Mouse (Mus musculus): Measurements from ENCODE around the gene Hivep3. TPM values are rescaled to one million over a fixed set of nuclear protein-coding genes. Genes with fewer than 3 reads are reported as not detected.

Gene Hivep3
- polyA plus RNA-seq, 1 experiment from 2014 or later, result 9.7 TPM

DNA sequence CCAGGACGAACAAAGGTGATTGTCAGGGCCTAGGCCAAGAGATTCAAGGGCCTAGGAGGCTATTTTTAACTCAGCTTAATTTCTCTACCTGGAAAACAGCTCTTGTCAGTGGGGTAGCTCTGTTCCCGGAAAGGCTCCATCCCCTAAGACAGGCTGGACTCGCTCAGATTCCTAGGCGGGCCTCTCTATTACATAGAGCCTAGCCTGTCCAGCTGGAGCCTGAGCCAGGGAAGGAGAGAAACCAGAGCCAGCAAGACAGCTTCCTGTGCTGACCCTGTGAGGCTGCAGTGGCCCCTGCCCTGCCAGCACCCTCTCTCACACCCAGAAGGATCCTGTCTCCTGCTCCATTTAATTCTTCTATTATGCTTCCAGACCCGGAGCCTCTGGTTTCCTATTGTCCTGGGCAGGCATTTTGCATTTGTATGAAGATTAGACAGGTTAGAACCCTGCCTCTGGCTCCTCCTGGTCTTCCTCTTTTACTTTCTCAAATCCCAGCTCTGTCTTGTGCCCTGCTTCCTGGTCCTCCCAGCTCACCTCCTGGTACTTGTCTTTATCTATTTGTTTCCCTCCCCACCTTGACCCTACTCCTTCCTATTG, 425.2 kb downstream of the Hivep3 start:
- Histone ChIP-seq H3K4me3 (ENCODE audit: inconsistent target) (no peak overlapping the region), H3K36me3 (ENCODE audit: inconsistent target) (no peaks in the 10 kb centered on the region), H3K79me2 (ENCODE audit: inconsistent target) (no peaks in the 10 kb centered on the region), H3K27ac (no peak overlapping the region)
- 93% methylated on average over 5 of the region's 5 CpGs for WGBS (ENCODE audit: missing documents)

DNA sequence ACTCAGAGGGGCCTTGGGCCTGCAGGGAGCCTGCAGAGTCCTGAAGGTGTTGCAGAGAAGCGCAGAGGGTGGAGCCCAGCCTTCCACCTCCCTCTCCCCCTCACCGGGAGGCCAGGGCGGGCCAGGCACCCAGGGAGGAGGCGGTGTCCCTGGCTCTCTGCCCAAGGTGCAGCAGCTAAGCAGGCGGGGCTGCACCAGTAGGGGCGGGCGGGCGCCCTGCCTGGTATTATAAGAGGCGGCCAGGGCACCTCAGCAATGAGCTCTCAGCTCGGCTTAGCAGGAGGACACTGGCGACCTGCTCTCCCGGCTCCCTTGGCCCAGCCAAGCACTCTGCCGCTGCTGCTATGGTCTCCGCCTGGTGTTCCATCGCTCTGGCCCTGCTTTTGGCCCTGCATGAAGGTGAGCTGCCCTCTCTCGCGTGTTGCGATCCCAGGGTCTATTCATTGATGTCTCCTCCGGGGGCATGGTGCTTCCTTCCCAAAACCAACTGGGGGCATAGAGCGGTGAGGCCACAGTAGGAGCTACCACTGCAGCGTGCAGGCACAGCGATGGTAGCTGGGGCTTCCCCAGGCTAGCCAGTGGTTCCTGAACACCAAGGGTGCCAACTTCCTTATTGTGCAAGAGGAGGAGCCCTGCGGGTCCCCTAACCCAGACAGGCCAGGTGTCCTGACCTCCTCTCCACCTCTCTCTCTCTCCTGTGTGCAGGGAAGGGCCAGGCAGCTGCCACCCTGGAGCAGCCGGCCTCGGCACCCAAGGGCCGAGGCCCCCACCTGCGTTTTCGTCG, 427.8 kb downstream of the Hivep3 start, which contains the start of gene Edn2:
Gene Edn2, plus strand, starts transcription at position 41 of the 784 bp plus-strand sequence.
- H3K4me3 ChIP-seq (ENCODE audit: inconsistent target), result no peak within 1 kb of the TSS
- no peaks in the 10 kb centered on the region for H3K79me2 ChIP-seq (ENCODE audit: inconsistent target)
- no peak within 1 kb of the TSS for H3K27ac ChIP-seq
- 13% methylated on average over 24 of the region's 29 CpGs for WGBS (ENCODE audit: missing documents)
- no peaks in the 10 kb centered on the region for H3K36me3 ChIP-seq (ENCODE audit: inconsistent target)

DNA sequence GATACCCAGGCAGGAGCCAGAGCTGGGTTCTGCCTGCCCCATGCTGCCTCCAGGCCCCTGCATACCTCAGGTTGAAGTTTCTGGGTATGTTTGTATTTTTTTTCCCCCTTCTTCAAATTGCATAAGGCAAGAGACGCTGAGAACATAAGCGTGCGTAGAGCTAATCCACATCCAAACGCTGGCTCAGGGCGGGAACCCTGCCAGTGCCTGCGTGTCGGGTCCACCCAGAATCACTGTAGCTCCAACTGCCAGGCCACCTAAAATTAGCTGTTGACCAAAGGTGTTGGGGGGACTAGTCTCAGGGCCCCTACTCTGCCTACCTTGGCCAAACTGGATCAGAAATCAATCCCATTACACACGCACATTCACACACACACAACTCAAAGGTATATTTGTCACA, 429.0 kb downstream of the Hivep3 start:
- no peak overlapping the region for H3K27ac ChIP-seq
- H3K79me2 ChIP-seq (ENCODE audit: inconsistent target), result no peaks in the 10 kb centered on the region
- no peaks in the 10 kb centered on the region for H3K36me3 ChIP-seq (ENCODE audit: inconsistent target)
- no peak overlapping the region for H3K4me3 ChIP-seq (ENCODE audit: inconsistent target)
- WGBS (ENCODE audit: missing documents), result 96% methylated on average over 8 of the region's 8 CpGs

DNA sequence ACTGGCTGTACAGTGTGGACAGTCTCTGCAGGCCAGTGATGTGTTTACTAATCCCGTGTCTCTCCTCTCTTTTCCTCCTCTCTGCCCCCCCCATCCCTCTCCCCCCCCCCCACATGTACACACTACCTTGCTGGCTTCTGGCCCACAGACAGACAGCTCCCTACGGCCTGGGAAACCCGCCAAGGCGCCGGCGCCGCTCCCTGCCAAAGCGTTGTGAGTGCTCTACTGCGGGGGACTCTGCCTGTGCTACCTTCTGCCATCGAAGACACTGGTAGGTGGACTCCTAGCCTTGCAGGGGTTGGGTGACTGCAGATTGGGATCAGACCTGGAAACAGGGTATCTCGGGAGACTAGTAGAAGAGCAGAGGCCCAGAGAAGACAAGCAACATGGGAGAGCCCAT, 429.7 kb downstream of the Hivep3 start:
- H3K36me3 ChIP-seq (ENCODE audit: inconsistent target), result no peaks in the 10 kb centered on the region
- WGBS (ENCODE audit: missing documents), result 80% methylated on average over 9 of the region's 11 CpGs
- H3K79me2 ChIP-seq (ENCODE audit: inconsistent target), result no peaks in the 10 kb centered on the region
- H3K27ac ChIP-seq, result no peak overlapping the region
- no peak overlapping the region for H3K4me3 ChIP-seq (ENCODE audit: inconsistent target)

DNA sequence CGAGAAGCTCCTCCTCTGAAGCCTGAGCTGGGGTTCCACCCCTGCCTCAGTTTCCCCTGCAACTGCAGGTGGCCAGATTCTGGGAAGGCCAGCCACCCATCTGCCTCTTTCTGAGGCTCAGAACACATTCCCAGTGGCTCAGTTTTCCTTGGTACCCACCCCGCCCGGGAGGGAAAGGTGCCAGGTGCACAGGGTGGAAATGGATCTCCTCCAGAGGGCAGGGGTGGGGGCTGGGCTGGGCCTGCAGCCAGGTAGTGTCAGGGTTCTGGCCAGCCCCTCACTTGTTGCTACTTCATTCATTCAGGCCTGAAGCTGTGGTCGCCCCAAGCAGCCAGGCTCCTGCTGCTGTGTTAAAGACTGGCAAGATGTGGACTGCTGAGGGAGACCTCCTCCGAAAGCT, 430.7 kb downstream of the Hivep3 start:
- no peak overlapping the region for H3K27ac ChIP-seq
- no peak overlapping the region for H3K4me3 ChIP-seq (ENCODE audit: inconsistent target)
- no peaks in the 10 kb centered on the region for H3K79me2 ChIP-seq (ENCODE audit: inconsistent target)
- no peaks in the 10 kb centered on the region for H3K36me3 ChIP-seq (ENCODE audit: inconsistent target)
- 90% methylated on average over 5 of the region's 5 CpGs for WGBS (ENCODE audit: missing documents)

DNA sequence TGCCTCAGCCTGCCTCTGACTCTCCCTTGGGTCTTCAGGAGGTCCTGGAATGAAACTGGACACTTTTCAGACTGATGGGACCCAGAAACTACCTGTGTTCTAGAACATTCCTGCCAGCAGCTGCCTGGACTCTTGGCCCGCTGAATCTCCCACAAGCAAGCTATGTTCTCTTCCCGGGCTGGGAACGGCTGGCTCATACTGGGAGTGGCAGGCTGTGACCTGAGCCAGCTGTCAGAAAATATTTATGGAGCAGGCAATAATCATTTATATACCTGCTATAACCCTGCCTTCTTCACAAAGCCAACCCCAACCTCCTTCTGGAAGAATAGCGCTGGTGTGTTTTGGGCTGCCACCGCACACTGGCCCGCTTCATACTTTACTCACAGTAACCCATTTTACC, 434.2 kb downstream of the Hivep3 start:
- Histone ChIP-seq H3K27ac (no peak overlapping the region), H3K4me3 (ENCODE audit: inconsistent target) (no peak overlapping the region), H3K36me3 (ENCODE audit: inconsistent target) (no peaks in the 10 kb centered on the region), H3K79me2 (ENCODE audit: inconsistent target) (no peaks in the 10 kb centered on the region)
- WGBS (ENCODE audit: missing documents), result 97% methylated on average over 6 of the region's 6 CpGs

DNA sequence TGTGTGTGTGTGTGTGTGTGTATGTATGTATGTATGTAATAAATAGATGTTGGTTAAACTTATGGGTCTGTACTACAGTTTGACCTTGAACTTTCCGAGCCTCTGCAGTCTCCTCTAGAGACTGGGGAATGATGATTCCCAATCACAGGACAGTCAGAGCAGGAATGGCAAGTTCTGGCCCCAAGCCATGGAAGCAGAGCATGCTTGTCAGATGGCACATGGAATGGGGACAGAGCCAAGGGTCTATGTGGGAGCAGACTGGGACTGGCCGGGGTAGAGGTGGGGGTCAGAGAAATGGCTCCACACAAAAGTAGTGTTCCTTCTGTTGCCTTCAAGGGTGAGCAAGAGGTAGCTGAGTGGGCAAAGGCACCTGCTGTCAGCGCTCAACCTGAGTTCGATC, 434.8 kb downstream of the Hivep3 start:
- Histone ChIP-seq H3K79me2 (ENCODE audit: inconsistent target) (no peaks in the 10 kb centered on the region), H3K36me3 (ENCODE audit: inconsistent target) (no peaks in the 10 kb centered on the region), H3K27ac (no peak overlapping the region), H3K4me3 (ENCODE audit: inconsistent target) (no peak overlapping the region)
- WGBS (ENCODE audit: missing documents), result 92% methylated on average over 4 of the region's 4 CpGs

DNA sequence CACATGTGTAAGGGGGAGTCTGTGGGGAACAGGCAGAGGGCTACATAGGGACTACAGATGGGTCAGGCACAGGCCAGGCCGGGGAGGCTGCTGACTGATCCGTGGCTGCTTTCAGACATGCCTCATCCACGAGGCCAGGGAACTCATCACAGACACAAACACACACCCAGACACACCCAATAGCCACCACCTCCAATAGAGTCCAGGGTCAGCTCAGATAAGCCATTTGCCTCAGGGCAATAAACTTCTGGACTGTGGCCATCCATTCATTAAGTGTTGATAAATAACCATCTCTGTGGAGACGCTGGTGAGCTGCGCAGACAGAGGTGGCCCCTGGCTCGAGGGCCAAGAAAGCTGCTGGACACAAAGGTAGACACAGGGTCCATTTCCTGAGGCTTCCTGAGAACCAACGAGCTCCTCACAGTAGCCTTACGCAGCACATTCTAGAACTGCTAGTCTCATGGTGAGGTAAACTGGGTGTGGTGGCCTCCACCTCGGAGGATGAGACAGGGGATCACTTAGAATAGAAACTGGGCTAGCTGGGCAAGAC, 436.9 kb downstream of the Hivep3 start:
- 73% methylated on average over 9 of the region's 9 CpGs for WGBS (ENCODE audit: missing documents)
- Histone ChIP-seq H3K36me3 (ENCODE audit: inconsistent target) (no peaks in the 10 kb centered on the region), H3K27ac (no peak overlapping the region), H3K79me2 (ENCODE audit: inconsistent target) (no peaks in the 10 kb centered on the region), H3K4me3 (ENCODE audit: inconsistent target) (no peak overlapping the region)

DNA sequence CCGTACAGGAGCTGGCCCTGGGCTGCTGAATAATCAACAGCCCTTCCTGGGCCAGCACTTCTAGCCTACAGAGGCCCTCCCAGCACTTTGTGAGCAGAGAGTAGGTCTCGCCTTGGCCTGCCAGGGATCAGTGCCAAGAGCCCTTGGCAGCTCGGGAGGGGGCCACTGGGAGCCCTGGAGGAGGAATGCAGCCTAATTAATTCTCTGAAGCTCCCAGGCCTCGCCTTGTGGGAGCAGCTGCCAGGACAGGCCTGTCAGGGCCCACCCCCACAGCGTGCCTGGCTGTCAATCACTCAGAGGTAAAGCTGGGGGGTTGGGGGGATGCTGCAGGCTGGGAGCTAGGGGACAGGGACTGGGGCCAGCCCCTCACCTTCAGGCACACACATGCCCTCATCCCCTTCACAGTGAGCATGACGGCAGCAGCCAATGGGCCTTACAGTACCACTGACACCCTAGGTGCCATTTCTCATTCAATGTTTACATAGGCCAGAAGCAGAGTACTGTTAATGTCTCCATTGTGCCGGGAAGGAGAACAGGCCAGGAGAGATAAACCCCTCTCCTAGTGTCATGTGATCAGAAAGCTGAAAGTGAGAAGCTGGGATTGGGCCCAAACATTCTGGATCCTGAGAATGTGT, 438.6 kb downstream of the Hivep3 start:
- no peaks in the 10 kb centered on the region for H3K79me2 ChIP-seq (ENCODE audit: inconsistent target)
- 82% methylated on average over 7 of the region's 7 CpGs for WGBS (ENCODE audit: missing documents)
- no peaks in the 10 kb centered on the region for H3K36me3 ChIP-seq (ENCODE audit: inconsistent target)
- no peak overlapping the region for H3K4me3 ChIP-seq (ENCODE audit: inconsistent target)
- H3K27ac ChIP-seq, result no peak overlapping the region

DNA sequence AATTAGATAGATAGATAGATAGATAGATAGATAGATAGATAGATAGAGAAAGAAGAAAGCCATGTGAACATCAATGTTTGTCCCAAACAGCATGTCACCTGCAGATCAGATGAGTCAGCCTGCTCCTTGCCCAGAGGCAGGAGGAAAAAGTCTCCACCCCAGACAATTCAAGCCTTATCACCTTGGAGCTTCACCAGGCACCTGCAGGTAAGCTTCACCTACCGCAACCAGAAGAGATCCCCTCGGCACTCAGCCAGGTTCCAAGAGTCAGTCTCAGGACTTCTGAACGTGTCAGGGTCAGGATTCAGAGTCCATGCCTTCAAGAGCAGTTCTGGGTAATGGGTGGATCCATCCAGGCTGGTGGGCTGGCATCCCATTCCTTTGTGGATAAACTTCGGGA, 445.5 kb downstream of the Hivep3 start:
- no peak overlapping the region for H3K4me3 ChIP-seq (ENCODE audit: inconsistent target)
- WGBS (ENCODE audit: missing documents), result 90% methylated on average over 4 of the region's 4 CpGs
- H3K79me2 ChIP-seq (ENCODE audit: inconsistent target), result no peaks in the 10 kb centered on the region
- no peaks in the 10 kb centered on the region for H3K36me3 ChIP-seq (ENCODE audit: inconsistent target)
- no peak overlapping the region for H3K27ac ChIP-seq

DNA sequence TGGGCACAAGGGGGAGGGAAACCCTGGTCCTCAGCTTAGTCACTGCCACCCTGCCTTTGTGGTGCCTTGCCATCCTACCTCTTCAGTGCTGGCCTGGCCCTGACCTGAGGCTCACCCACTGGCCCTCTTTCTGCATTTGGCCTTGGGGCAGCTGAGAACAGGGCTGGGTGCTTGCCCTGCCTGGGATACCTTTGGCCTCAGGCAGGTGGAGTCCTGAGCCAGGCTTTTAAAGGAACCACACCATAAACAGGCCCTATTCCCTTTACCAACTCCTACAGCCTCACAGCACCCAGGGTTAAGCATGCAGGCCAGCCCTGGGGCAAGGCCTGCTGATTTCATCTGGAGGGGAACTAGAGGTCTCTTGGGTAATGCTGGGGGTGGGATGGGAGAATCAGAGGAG, 447.0 kb downstream of the Hivep3 start:
- H3K79me2 ChIP-seq (ENCODE audit: inconsistent target), result no peaks in the 10 kb centered on the region
- H3K36me3 ChIP-seq (ENCODE audit: inconsistent target), result no peaks in the 10 kb centered on the region
- no peak overlapping the region for H3K4me3 ChIP-seq (ENCODE audit: inconsistent target)
- no peak overlapping the region for H3K27ac ChIP-seq

DNA sequence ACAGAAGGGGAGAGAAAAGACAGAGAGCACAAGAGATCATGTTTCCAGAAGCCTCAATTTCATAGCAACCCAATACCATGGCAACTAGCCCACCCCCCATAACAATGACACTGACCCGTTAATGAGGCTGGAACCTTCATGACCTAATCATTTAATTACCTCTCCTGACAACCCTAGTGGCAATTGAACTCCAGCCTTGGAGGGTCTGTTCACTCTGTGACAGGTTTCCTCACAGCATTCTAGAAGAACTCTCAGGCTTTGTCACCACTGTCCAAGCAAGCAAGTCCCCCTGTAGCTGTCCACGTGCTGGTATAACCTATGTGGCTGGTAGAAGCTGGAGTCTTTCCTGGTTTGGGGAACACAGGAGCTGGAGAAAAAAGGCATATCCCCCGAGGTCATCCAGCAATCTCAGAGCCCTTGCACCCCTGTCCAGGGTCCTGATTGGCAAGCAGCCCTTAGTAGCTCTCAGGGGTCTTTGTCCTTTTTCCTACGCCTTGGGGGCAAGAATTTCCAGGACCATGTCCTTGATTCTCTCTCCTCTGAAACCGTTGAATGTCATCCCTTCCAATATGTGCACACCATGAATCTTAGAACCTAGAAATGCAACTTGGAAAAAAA, 450.9 kb downstream of the Hivep3 start:
- Histone ChIP-seq H3K36me3 (ENCODE audit: inconsistent target) (no peaks in the 10 kb centered on the region), H3K27ac (no peak overlapping the region), H3K79me2 (ENCODE audit: inconsistent target) (no peaks in the 10 kb centered on the region), H3K4me3 (ENCODE audit: inconsistent target) (no peak overlapping the region)
- 30% methylated on average over 5 of the region's 5 CpGs for WGBS (ENCODE audit: missing documents)

DNA sequence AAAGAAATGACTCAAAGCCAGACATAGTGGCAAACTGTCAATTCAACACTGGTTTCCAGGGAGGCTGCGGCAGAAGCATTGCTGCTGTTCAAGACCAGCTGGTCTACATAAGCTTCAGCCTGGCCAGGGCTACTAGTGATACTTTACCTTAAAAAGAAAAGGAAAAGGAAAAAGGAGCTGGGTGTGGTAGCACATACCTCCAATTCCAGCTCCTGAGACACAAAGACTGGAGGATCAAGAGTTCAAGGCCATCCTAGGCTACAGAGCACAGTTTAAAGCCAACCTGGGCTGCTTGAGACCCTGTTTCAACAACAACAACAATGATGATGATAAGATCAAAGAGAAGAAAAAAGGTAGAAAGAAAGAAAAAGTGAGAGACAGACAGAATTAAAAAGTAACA, 452.9 kb downstream of the Hivep3 start:
- no peak overlapping the region for H3K27ac ChIP-seq
- no peaks in the 10 kb centered on the region for H3K36me3 ChIP-seq (ENCODE audit: inconsistent target)
- H3K79me2 ChIP-seq (ENCODE audit: inconsistent target), result no peaks in the 10 kb centered on the region
- H3K4me3 ChIP-seq (ENCODE audit: inconsistent target), result no peak overlapping the region
- 100% methylated on average over 1 of the region's 1 CpGs for WGBS (ENCODE audit: missing documents)

DNA sequence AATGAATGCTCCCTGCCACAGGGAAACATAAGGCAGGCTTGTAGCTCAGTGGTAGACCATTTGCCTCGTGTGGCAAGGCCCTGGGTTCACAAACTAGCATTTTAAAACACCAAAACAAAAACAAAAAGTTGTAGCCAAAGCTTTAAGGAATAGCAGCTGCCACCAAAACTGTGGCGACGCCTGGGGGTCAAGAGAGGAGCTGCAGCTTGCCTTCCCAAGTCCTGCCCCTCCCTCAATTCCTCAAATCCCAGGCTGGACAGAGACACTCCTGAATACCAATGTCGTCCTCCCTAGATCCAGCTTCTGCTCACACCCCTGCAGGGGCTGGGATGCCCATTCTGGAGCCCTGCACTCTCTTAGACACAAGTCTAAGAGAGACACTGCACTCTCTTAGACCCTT, 453.4 kb downstream of the Hivep3 start:
- WGBS (ENCODE audit: missing documents), result 40% methylated on average over 4 of the region's 4 CpGs
- Histone ChIP-seq H3K27ac (no peak overlapping the region), H3K79me2 (ENCODE audit: inconsistent target) (no peaks in the 10 kb centered on the region), H3K36me3 (ENCODE audit: inconsistent target) (no peaks in the 10 kb centered on the region), H3K4me3 (ENCODE audit: inconsistent target) (no peak overlapping the region)

Measured in macrophage (primary cell).